Mouse (Mus musculus) limb, embryonic 14.5 days (tissue): ENCODE data around the gene Sox5. TPM values are rescaled to one million over a fixed set of nuclear protein-coding genes. Genes with fewer than 3 reads are reported as not detected.
"Not testable (repeated sequence)": the region's sequence is repeated elsewhere in the genome, so short reads cannot be mapped to it uniquely, and the experiment has no call there.

Experiments used
- ATAC-seq: fragments of 200-750 bp; cut with Nextera tagmentation; 2 replicates; pipeline ENCODE4 v1.8.0; 2017; ENCODE audit warnings: low read depth, moderate number of reproducible peaks, moderate TSS enrichment; ENCODE audit not compliant: low FRiP score
- DNase-seq: peaks from one replicate; pipeline ENCODE4 v3.0.0-alpha.2; 2015; ENCODE audit warnings: low spot score
- H3K27ac ChIP-seq: fragments of 300-500 bp; sonication (generic); replicated peaks from 2 replicates; pipeline ENCODE4 v1.5.1; 2014; ENCODE audit warnings: low read depth, mild to moderate bottlenecking, low read length, moderate library complexity, mixed read lengths
- H3K27me3 ChIP-seq: fragments of 300-500 bp; sonication (generic); 2 replicates; pipeline ENCODE4 v1.6.1; 2014; ENCODE audit warnings: low read length, mixed read lengths; ENCODE audit not compliant: control insufficient read depth, insufficient read depth
- H3K36me3 ChIP-seq: fragments of 300-500 bp; sonication (generic); 2 replicates; pipeline ENCODE4 v1.6.1; 2014; ENCODE audit warnings: mild to moderate bottlenecking, low read length, moderate library complexity, mixed read lengths; ENCODE audit not compliant: control insufficient read depth, insufficient read depth
- H3K4me1 ChIP-seq: fragments of 300-500 bp; sonication (generic); 2 replicates; pipeline ENCODE4 v1.6.1; 2014; ENCODE audit warnings: antibody characterized with exemption, low read length, mixed read lengths; ENCODE audit not compliant: control insufficient read depth, insufficient read depth
- H3K4me2 ChIP-seq: fragments of 300-500 bp; sonication (generic); replicated peaks from 2 replicates; pipeline ENCODE4 v1.6.1; 2014; ENCODE audit warnings: low read depth, mild to moderate bottlenecking, low read length, moderate library complexity; ENCODE audit not compliant: severe bottlenecking
- H3K4me3 ChIP-seq: fragments of 300-500 bp; sonication (generic); replicated peaks from 2 replicates; pipeline ENCODE4 v1.5.1; 2014; ENCODE audit warnings: low read length
- H3K9ac ChIP-seq: fragments of 300-500 bp; sonication (generic); 2 replicates; pipeline ENCODE4 v1.6.1; 2014; ENCODE audit warnings: mild to moderate bottlenecking, low read depth, low read length, moderate library complexity; ENCODE audit not compliant: severe bottlenecking
- H3K9me3 ChIP-seq: fragments of 300-500 bp; sonication (generic); 2 replicates; pipeline ENCODE4 v1.6.1; 2016; ENCODE audit warnings: low read length; ENCODE audit not compliant: control insufficient read depth
- POLR2A ChIP-seq: fragments of 200-500 bp; IDR thresholded peaks from 2 replicates; pipeline ENCODE4 v1.8.0; 2012; ENCODE audit warnings: inconsistent platforms, mild to moderate bottlenecking, moderate library complexity, borderline replicate concordance; ENCODE audit not compliant: insufficient read depth, insufficient read length; ENCODE audit errors: extremely low read depth
- WGBS: fragments of 180-500 bp; shearing (Covaris S2); extraction: QIAGEN DNeasy Blood & Tissue Kit; methylation state at CpG from one replicate; pipeline ENCODE4 v1.1.7; 2014; 5-methylcytosine and 5-hydroxymethylcytosine counted together
- polyA plus RNA-seq, 2 experiments: library from polyadenylated mRNA; depleted of rRNA in 1 of 2; stranded (reverse) in 1 of 2; unstranded in 1 of 2; fragments of >200 nt; fragmentation: Nextera tagmentation in 1 of 2; extraction: Ambion mirVana in 1 of 2; gene quantifications; 2 replicates each; pipeline versions ENCODE4 v1.2.1 to v1.2.3; 2012 to 2014

The Sox5 gene
- polyA plus RNA-seq, 2 experiments: 20.6 to 32.8 TPM

DNA sequence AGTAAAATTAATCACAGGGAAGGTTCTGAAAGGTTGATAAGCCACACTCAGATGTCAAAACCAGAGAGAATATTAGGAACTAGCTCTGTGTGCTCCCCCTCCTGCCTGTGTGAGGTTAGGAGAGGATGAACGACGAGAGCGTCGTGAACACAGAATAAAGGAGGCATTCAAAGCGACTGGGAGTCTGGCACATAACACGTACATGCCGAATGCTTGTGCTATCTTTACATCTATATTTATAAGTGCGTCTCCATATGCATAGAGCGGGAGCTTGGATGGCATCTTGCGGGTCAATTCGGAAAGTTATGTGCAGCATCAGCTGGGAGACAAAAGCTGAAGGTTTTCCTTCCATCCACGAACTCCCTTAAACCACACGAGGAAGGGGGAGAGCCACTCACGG, 585.8 kb downstream of the Sox5 start:
- Histone ChIP-seq H3K4me3 (no peak overlapping the region), H3K4me2 (no peak overlapping the region), H3K4me1 (peaks cover 4% of the 10 kb centered on the region; the same call in 1 of the 2 replicates), H3K36me3 (no peaks in the 10 kb centered on the region), H3K9me3 (peaks cover 7% of the 10 kb centered on the region; the same call in 1 of the 2 replicates), H3K27ac (no peak overlapping the region), H3K9ac (no peak overlapping the region), H3K27me3 (no peaks in the 10 kb centered on the region)
- TF ChIP-seq POLR2A: no peak
- DNase-seq: no peak
- 79% methylated on average over 14 of the region's 14 CpGs for WGBS
- no peak for ATAC-seq

DNA sequence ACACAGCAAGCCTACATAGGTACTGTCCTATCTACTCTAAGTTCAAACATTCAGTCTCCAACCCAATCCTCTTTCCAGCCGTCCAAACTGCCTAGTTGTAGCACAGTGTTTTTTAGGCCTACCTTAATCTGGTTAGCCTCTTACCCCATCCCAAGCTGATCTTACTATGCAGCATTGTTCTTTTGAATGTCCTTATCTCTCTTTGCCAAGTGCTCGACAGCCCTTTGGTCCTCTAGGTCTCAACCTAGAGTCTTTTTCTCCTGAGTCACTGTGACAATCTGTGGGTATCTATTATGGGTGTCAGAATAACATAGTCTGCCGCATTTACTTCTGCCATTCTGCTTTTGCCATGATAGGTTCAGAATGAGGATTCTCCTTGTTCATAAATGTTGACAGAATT, 598.7 kb downstream of the Sox5 start:
- no peak for TF ChIP-seq POLR2A
- no peaks in the 10 kb centered on the region for H3K27me3 ChIP-seq
- ATAC-seq (no peak), DNase-seq (no peak)
- H3K4me2 ChIP-seq: no peak overlapping the region
- no peaks in the 10 kb centered on the region for H3K9me3 ChIP-seq
- WGBS: 98% methylated on average over 3 of the region's 3 CpGs
- H3K4me1 ChIP-seq: peaks cover 14% of the 10 kb centered on the region
- no peak overlapping the region for H3K27ac ChIP-seq
- no peak overlapping the region for H3K9ac ChIP-seq
- H3K36me3 ChIP-seq: 0 out of 2 replicates have a peak, but pooled peaks cover 3% of the 10 kb centered on the region
- no peak overlapping the region for H3K4me3 ChIP-seq

DNA sequence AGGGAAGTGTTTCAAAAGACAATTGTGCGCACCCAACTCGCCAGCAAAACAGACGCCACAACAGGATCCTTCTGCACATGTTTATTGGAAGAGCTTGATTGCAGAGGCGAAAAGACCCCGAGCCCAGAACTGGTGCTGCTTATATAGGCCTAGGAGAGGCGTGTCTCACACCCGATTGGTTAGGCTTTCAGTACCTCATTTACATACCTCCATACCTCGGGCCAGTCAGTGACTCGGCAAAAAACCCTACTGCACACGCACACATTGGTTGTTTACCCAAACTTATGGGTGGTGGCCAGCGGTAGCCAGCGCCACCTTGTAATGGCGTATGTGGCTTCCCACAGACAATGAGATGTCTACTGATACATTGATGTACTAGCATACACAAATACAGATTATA, 599.3 kb downstream of the Sox5 start:
- H3K27me3 ChIP-seq: not testable (repeated sequence)
- 93% methylated on average over 13 of the region's 13 CpGs for WGBS

DNA sequence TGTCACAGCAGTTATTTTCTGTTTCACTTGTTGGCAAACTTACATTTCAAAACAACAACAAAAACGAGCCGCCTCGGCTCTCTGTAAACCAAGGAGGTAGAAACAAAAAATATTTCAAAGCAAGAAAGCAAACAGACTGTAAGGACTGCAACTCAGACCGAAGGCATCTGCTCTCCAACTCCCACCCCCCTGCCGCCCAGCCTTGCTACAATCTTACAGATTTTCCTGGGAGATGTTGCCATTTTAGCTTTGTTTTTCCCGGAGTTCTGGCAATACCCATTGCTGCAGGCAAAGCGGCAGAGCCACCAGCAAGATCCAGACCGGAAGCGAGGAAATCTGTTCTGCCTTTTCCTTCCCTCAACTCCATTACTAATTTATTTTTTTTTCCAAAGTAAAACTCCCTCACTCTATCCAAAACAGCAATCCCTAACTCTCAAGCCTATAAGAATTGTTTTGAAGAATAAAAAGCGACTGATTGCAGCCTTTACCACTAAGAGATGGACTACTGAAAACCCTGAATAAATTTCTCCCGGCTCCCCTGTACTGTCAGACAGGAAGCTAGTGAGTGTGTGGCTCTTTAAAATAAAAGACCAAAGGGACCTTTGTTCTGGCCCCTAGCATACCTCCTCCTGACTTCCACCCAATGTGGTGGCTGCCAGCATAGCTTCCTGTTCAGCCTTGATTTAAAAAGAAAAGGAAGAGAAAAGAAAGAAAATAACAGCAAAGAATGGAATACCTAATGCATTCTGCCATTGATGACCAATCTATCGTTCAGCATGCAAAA, 600.5 kb downstream of the Sox5 start:
- H3K4me1 ChIP-seq: peaks cover 14% of the 10 kb centered on the region
- ATAC-seq: no peak
- H3K9ac ChIP-seq: peak overlapping the region; percentile 42; the same call in 1 of the 2 replicates
- peak overlapping the region; percentile 22 for H3K4me3 ChIP-seq
- 25% methylated on average over 12 of the region's 12 CpGs for WGBS
- DNase-seq: no peak
- H3K9me3 ChIP-seq: no peaks in the 10 kb centered on the region
- TF ChIP-seq POLR2A: no peak
- peak overlapping the region; percentile 47 for H3K4me2 ChIP-seq
- peak overlapping the region; percentile 35; the same call in 1 of the 2 replicates for H3K27ac ChIP-seq
- no peaks in the 10 kb centered on the region for H3K36me3 ChIP-seq
- no peaks in the 10 kb centered on the region for H3K27me3 ChIP-seq

More for the DNA sequence above, 599.3 kb downstream of the Sox5 start:
- not testable (repeated sequence) for H3K4me2 ChIP-seq, H3K27ac ChIP-seq, H3K9me3 ChIP-seq, H3K9ac ChIP-seq, H3K36me3 ChIP-seq, DNase-seq, ATAC-seq, H3K4me3 ChIP-seq
- H3K4me1 ChIP-seq: peaks cover 14% of the 10 kb centered on the region

DNA sequence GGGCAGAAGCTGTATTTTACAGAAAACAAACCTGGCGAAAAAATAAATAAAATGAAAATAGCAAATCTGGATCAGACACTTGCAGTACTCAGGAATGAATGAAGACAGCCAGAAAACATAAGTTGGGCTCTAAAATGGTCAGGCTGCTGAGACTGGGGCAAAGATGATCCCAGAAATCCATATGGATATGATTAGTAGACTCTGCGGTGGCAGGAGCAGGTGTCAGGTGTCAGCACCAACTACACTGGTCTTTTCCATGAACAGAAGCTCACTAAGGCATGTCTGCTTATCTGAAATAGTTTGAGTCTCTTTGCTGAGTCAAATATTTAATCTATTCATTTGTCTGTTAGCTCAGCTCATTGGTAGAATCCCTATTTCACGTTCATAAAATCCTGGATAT, 602.7 kb downstream of the Sox5 start:
- WGBS: 56% methylated on average over 3 of the region's 3 CpGs
- TF ChIP-seq POLR2A: no peak
- Histone ChIP-seq H3K36me3 (no peaks in the 10 kb centered on the region), H3K4me1 (peaks cover 14% of the 10 kb centered on the region), H3K4me3 (no peak overlapping the region), H3K9ac (no peak overlapping the region), H3K4me2 (no peak overlapping the region), H3K27ac (no peak overlapping the region), H3K27me3 (no peaks in the 10 kb centered on the region), H3K9me3 (no peaks in the 10 kb centered on the region)
- ATAC-seq (no peak), DNase-seq (no peak)
